Mouse (Mus musculus) cortical plate, adult 2 months (tissue): Measurements from ENCODE around the gene Plbd1.

Experiments
- CTCF ChIP-seq: fragments of 200-500 bp; IDR thresholded peaks from 2 replicates; pipeline ENCODE4 v1.5.1; 2011; ENCODE audit warnings: mild to moderate bottlenecking, control low read depth, low read length; ENCODE audit not compliant: insufficient read depth; ENCODE audit errors: extremely low read depth
- POLR2A ChIP-seq: fragments of 200-500 bp; IDR thresholded peaks from 2 replicates; pipeline ENCODE4 v1.6.1; 2011; ENCODE audit warnings: mild to moderate bottlenecking, low read length, control low read depth; ENCODE audit not compliant: insufficient read depth; ENCODE audit errors: extremely low read depth

DNA sequence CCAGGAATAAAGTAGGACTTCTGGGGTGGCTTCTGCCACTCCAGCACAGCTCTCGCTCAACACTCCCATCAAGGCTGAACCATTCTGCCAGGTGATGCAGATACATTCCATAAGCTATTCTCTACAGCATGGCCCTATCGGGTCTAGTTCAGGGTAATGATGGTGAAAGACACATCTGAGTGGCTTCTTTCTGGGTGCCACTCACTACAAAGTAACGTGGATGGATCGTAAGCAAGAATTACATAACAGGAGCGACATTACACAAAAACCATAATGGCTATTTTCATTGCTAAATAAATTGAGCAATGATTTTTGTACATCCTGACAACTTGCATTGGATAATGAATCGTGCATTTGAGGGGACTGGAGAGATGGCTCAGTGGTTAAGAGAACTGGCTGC lies 13.2 kb upstream of the Plbd1 start:
- TF ChIP-seq POLR2A = no peak
- TF ChIP-seq CTCF = no peak
